Mouse (Mus musculus) adrenal gland, adult (tissue): Measurements from ENCODE around the gene Fgf11.

Experiments
- DNase-seq, 2 experiments: peaks; one replicate each; pipeline ENCODE4 v3.0.0; 2022 to 2023; ENCODE audit warnings: low spot score in 1 of 2; ENCODE audit not compliant: inconsistent age in 2 of 2

Fgf11 gene

GRCm38 (mm10) chr11:69787306-69787705 lies 14.4 kb downstream of the Fgf11 start:
- DNase-seq = no peak

- peak; percentile 42 to 77 for DNase-seq
Measured at GRCm38 (mm10) chr11:69784793-69785272, 16.8 kb downstream of the Fgf11 start.

GRCm38 (mm10) chr11:69781828-69782227 lies 19.8 kb downstream of the Fgf11 start:
- DNase-seq = no peak

- no peak for DNase-seq
Measured at GRCm38 (mm10) chr11:69778985-69779384, 22.7 kb downstream of the Fgf11 start.

GRCm38 (mm10) chr11:69778258-69778982 lies 23.2 kb downstream of the Fgf11 start:
- DNase-seq = no peak

- DNase-seq = no peak
Measured at GRCm38 (mm10) chr11:69777504-69778257, 24.0 kb downstream of the Fgf11 start.

GRCm38 (mm10) chr11:69776488-69776887 lies 25.2 kb downstream of the Fgf11 start:
- no peak for DNase-seq

- no peak for DNase-seq
Measured at GRCm38 (mm10) chr11:69775716-69776115, 25.9 kb downstream of the Fgf11 start.

- no peak for DNase-seq
Measured at GRCm38 (mm10) chr11:69774961-69775360, 26.7 kb downstream of the Fgf11 start.

- DNase-seq = no peak
Measured at GRCm38 (mm10) chr11:69767625-69767909, 34.1 kb downstream of the Fgf11 start.

GRCm38 (mm10) chr11:69766872-69767624 lies 34.6 kb downstream of the Fgf11 start:
- DNase-seq = peak in 1 of 2 experiments; percentile 58

- peak; percentile 86 to 94 for DNase-seq
Measured at GRCm38 (mm10) chr11:69766126-69766609, 35.5 kb downstream of the Fgf11 start.

- DNase-seq = peak; percentile 55 to 79
Measured at GRCm38 (mm10) chr11:69765221-69766125, 36.2 kb downstream of the Fgf11 start, which contains the start of gene Zbtb4. Gene Zbtb4 (plus strand): TSS chr11:69765912.

- DNase-seq = no peak
Measured at GRCm38 (mm10) chr11:69763551-69763950, 38.1 kb downstream of the Fgf11 start.

- no peak for DNase-seq
Measured at GRCm38 (mm10) chr11:69761868-69762267, 39.8 kb downstream of the Fgf11 start, which contains the start of gene Slc35g3. Gene Slc35g3 (minus strand): TSS chr11:69761968.

- DNase-seq = no peak
Measured at GRCm38 (mm10) chr11:69760901-69761200, 40.8 kb downstream of the Fgf11 start.

GRCm38 (mm10) chr11:69760160-69760900 lies 41.3 kb downstream of the Fgf11 start:
- DNase-seq = peak in 1 of 2 experiments; percentile 55

- DNase-seq = peak; percentile 91 to 94
Measured at GRCm38 (mm10) chr11:69758971-69759721, 42.5 kb downstream of the Fgf11 start.

- peak; percentile 97 to 100 for DNase-seq
Measured at GRCm38 (mm10) chr11:69758478-69758970, 43.1 kb downstream of the Fgf11 start, which contains the start of gene Polr2a. Gene Polr2a (minus strand): TSS chr11:69758637.
